Comparison of ENCODE assay signal across 9 mouse cellular contexts in the genomic region with DNA sequence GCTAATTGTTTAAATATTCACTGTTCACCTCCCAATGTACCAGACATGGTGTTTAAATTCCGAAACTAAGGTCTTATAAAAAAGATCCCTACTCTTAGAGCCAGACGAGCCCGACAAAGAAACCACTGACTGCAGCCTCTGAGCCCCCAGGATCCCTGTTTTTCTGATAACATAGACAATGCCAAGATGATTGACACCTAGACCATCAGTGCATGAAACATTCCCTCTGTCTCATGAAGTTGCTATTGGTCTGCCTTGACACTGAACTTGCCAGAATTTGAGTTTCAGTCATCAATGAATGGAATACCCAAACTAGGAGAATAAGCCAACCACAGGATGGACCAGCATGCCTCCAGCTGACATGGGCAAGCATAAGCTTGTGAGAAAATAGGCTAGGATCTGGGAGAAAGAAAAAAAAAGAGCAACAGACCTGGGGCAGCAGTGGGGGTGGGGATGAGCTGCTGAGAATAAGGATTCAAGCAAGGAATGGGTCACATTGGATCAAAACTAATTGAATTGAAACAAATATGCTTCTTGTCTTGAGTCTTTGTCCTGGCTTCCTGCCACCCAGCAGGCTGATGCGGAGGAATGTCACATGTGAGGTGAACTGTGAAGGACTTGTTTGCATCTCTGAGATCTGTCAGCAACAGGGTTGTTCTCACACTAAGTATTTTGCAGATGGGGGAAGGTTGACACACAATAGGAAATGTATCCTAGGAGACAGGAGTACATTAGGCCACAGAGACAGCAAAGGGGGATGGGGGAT.
DNase-seq lines count a peak whose midpoint lies in the region; ATAC-seq and TF ChIP-seq lines count a peak whose summit lies in the region.
"Had no signal": no experiment of that assay in that cellular context is flagged by ENCODE, and none has a peak within 500 bp of the region (broad histone marks: within the 10 kb centered on the region; RNA-seq: fewer than 3 reads in every experiment).

No protein-coding gene starts in this region.

- no peak for DNase-seq in heart, adult 18-20 months
- peak; percentile 9 for DNase-seq in ES-CJ7 (ENCODE audit: low read depth, low spot score)
- peak; percentile 20 for DNase-seq in embryo, embryonic 11 days
- DNase-seq in hindbrain, postnatal 0 days (ENCODE audit: low spot score), result peak; percentile 56
- DNase-seq in cerebellum, adult 8-10 months, result no peak
- no peak for DNase-seq in natural killer cell, adult 2 months (ENCODE audit: low spot score in 2 of 2)
- DNase-seq in thymus, postnatal 36 days, result no peak

- ATAC-seq in heart, embryonic 13.5 days (ENCODE audit: extremely low read depth, insufficient number of reproducible peaks, low FRiP score, low TSS enrichment), result no peak
- peak; percentile 66 for ATAC-seq in hindbrain, postnatal 0 days
- ATAC-seq: lung, postnatal 0 days had no signal

- H3K4me3 ChIP-seq in heart, embryonic 13.5 days, result no peak overlapping the region
- H3K4me3 ChIP-seq in hindbrain, postnatal 0 days (ENCODE audit: low read length), result no peak overlapping the region

- no peaks in the 10 kb centered on the region for H3K36me3 ChIP-seq in heart, embryonic 13.5 days
- H3K36me3 ChIP-seq in hindbrain, postnatal 0 days (ENCODE audit: insufficient read depth, low read length), result no peaks in the 10 kb centered on the region

- H3K9me3 ChIP-seq in heart, embryonic 13.5 days, result no peaks in the 10 kb centered on the region
- H3K9me3 ChIP-seq in hindbrain, postnatal 0 days (ENCODE audit: low read length), result no peaks in the 10 kb centered on the region

- WGBS in heart, embryonic 13.5 days, result 58% methylated on average over 4 of the region's 4 CpGs
- 34% methylated on average over 4 of the region's 4 CpGs for WGBS in hindbrain, postnatal 0 days

- no peak overlapping the region for H3K9ac ChIP-seq in heart, embryonic 13.5 days
- H3K9ac ChIP-seq in hindbrain, postnatal 0 days (replicated peaks; ENCODE audit: low read length), result no peak overlapping the region

- peak overlapping the region; percentile 10; the same call in 1 of the 2 replicates for H3K27ac ChIP-seq in heart, embryonic 13.5 days (replicated peaks)
- H3K27ac ChIP-seq in hindbrain, postnatal 0 days, result peak overlapping the region; percentile 5; the same call in 1 of the 2 replicates

- H3K4me1 ChIP-seq in heart, embryonic 13.5 days, result peaks cover 29% of the 10 kb centered on the region
- peaks cover 6% of the 10 kb centered on the region; the same call in 1 of the 2 replicates for H3K4me1 ChIP-seq in hindbrain, postnatal 0 days (ENCODE audit: insufficient read depth, low read length)

- no peak for TF ChIP-seq CTCF in hindbrain, postnatal 0 days (IDR thresholded peaks at IDR 0.05; ENCODE audit: low read depth)

- H3K27me3 ChIP-seq in heart, embryonic 13.5 days (replicated peaks), result no peaks in the 10 kb centered on the region
- H3K27me3 ChIP-seq in hindbrain, postnatal 0 days (ENCODE audit: insufficient read depth, low read length), result no peaks in the 10 kb centered on the region

- no peak overlapping the region for H3K4me2 ChIP-seq in heart, embryonic 13.5 days
- H3K4me2 ChIP-seq in hindbrain, postnatal 0 days (ENCODE audit: low read depth, low read length), result no peak overlapping the region

Comparison
In these comparisons a context has a peak if more than half of its experiments do, and no peak if none do; other contexts are left out.
1. DNase-seq: peak in ES-CJ7 (single experiment), embryo, embryonic 11 days (single experiment) and hindbrain, postnatal 0 days (single experiment); none in heart, adult 18-20 months (0 of 2), cerebellum, adult 8-10 months (single experiment), natural killer cell, adult 2 months (0 of 2) and thymus, postnatal 36 days (0 of 2).